Mouse (Mus musculus): ENCODE data around the gene Atp8b4.
"Not testable (repeated sequence)": the region's sequence is repeated elsewhere in the genome, so short reads cannot be mapped to it uniquely, and the experiment has no call there.

The Atp8b4 gene

DNA sequence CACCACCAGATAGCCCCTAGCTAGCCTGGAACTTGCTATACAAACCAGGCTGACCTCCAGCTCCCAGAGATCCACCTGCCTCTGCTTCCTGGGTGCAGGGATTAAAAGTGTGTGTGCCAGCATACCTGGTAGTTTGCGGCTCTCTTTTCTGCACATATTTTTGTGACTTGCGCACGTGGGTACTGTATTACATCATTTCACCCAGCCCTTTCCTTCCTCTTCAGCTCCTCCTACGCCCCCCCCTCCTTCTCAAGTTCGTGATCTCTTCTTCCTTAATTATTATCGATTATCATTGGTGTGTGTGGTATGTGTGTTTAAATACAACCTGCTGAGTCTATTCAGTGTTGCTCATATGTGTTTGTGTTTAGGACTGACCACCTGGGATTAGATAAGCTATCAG is at the start of gene Atp8b4:
Atp8b4 (minus strand) TSS at position 154 of the 400 bp plus-strand sequence.
- DNase-seq, result no peak

DNA sequence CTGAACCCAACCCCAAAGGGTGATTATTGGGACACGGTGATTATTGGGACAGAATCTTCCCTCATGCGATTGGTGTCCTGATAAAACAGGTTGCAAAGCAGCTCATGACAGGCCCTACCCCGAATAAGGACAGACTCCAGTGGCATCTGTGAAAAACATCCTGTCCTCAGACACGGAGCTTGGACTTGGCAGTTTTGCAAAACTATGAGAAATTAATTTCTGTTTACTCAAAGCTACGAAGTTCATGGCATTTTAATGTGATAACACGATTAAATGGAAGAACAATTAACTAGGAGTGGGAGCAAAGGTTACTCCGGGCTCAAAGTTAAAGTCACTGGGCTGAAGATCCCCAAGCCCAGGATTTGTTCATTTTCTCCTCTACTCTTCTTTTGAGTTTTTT is 49.2 kb upstream of the Atp8b4 start:
- no peak for DNase-seq

DNA sequence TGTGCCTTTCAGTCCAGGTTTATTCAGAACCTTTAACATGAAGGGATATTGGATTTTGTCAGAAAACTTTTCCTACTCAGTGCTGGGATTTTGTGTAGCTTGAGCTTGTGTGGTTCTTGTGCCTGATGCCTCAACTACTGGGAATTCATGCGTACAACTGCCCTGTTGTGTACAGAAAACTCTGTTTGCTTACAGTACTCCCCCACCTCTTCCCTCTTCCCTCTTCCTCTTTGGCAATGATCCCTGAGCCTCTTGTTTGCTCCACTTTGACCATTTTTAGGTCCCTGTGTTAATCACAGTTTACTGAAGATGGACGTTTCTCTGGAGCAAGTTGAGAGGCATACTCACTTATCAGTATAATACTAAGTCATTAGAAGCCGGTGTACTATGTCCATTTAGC is 45.9 kb upstream of the Atp8b4 start:
- no peak for DNase-seq

DNA sequence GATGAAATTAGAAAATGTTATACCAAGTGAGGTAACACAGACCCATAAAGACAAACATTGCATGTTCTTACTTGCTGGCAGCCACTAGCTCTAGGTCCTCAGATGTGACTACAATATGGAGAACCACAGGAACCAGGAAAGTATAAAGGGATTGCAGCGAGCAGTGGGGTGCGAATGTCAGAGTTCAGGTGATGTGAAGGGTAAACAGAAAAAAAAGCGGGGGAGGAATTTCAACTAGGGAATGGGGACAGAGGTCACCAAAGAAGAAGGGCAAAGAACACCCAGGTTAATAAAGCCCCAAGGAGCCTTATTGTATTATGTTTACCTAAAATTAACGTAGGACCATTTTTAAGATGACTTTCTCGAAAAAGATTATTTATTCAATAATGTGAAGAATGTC is 44.8 kb upstream of the Atp8b4 start:
- no peak for DNase-seq

DNA sequence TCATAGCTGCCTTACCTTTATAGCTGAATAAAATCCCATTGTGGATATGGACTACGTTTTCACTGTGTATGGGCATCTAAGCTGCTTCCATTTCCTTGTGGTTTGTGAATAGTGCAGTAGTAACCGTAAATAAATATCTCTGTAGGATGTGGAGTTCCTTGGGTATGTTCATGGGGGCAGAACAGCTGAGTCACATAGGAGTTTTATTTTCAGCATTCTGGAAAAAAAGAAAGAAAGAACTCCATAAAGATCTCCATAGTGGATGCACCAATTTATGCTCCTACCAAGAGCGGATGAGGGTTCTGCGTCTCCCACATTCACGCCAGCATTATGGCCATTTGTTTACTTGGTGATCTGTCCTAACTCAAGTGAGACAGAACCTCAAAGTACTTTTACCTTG is 41.7 kb upstream of the Atp8b4 start:
- no peak for DNase-seq

DNA sequence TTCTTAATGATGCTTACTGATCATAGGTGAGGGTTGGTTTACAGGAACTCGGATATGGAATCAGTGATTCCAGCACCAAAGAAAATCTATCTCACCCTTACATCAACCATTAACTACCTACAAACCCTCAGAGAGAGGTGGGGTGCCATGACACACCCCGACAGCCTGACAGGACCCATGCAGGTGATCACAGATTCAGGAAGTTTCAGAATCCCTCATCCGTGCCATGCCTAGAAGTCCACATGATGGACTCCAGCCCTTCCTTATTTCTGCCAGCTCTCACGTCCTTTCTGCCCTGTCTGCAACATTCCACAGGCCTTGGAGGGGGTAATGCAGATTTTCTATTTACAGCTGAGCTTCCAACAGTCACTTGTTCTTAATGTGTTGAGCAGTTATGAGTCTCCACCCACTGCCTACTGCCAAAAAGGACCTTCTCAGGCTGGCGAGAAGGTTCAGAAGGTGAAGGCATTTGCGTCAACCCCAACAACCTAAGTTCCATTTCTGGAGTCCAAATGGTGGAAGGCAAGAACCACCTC is 40.0 kb upstream of the Atp8b4 start:
- DNase-seq, result no peak

DNA sequence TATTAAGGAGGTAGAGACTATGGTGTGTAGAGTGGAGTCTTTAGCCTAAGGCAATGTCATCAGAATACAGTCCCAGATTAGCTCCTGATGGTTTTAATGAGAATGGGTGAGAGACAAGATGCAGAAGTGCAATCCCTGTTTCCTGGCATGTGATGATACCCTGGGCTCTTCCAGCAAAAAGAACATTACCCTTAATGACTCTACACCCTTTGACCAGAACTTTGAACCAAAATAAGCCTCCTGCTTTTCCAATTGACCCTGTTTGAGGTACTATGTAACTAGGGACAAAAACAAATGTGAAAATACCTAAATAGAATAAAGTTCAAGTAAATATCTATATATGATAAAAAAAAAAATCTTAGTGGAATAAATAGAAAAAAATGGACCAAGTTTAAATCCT is 37.2 kb upstream of the Atp8b4 start:
- DNase-seq, result no peak

DNA sequence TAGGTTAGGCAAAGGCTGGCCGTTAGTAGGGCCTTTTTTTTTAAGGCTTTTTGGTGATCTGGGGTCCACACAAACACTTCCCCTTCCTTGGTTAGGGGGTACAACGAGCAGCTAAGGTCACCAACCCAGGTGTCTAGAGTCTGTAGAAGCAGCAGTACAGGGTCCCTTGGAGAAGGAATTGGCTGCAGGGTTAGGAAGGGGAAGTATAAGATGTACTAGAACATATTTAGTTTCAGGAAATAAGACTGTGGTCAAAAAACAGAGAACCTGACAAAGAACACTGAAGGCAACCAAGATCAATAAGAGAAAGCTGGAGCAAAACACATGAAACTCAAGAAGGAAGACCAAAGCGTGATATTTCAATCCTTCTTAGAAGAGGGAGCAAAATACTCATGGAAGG is 30.1 kb upstream of the Atp8b4 start:
- DNase-seq, result no peak

DNA sequence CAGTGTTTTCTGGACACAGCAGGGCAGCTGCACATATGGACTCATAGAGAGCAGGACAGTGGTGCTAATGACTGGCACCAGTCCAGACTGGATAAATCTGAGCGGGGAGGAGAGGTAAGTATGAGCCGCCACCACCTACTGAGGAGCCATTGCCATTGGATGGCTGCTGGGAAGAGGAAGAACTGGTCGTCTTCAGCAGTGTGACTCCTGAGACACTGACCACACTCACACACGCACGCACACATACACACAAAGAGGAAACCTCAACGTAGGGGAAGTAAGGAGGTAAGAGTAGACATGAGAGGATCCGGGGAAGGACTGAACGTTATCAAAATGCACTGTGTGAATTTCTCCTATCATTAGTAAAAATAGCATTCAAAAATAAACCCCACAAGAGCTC is 27.0 kb upstream of the Atp8b4 start:
- DNase-seq, result no peak

DNA sequence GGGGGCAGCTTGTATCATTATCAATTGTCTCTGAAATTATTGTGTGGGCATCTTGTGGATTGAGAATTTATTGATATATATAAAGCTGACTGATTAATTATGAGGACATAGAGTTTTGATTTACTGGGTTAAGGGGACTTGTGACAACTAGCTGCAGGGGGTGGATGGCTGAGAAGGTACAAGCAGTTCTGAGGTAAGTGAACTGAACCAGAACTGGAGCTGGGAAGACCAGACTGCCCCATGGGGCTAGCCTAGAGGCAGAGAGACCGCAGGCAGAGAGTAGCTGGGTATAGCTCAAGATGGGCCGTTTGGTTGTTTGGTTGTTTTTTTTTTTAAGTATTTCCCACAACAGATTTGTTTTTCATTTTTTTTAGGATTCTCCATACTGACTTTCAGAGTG is 23.8 kb upstream of the Atp8b4 start:
- no peak for DNase-seq

DNA sequence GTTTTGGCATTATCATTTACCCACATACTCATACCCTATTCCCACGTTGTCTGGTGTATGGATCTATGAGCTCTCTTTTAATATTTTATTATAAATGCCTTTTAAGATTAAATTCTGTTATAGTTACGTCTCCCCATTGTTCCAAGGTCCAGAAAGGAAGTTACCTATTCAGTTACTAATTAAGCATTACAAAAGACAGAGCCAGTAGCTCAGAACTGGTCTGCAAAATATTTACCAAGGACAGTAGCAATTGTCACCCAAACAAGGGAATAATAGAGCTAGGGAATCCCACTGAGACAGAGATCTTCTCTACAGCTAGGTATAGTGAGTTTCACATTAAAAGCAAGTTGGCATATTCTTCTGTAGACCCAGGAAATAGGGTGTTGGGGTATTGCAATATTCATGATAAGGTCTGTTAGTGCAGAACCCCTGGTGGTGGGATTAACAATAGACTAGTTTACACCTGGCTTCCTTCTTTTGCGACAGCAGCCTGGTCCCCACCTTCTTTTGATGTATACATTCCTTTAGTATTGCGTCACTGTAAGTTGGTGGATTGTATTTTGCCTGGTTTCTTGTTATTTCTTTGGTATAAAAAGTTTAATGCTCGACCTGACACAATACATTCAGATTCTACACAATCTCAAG is 22.7 kb upstream of the Atp8b4 start:
- not testable (repeated sequence) for DNase-seq

DNA sequence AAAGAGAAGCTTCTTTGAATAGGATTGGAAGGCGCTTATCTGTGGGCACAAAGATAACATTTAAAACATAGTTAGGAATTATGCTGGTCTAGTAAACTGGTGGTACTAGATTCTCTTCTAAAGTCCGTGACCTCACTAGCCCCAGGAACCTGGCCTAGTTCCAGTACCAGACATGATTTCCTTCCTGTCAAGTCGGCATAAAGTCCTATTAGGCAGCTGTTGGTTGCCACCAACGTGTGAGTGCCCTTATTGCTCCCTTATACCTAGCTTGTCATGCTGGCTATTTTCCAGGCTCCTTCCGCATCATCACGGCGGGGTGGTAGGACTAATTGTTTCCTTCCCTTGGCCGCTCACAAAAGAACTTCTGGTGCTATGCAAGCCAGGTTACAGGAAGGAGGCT is 21.6 kb upstream of the Atp8b4 start:
- no peak for DNase-seq

DNA sequence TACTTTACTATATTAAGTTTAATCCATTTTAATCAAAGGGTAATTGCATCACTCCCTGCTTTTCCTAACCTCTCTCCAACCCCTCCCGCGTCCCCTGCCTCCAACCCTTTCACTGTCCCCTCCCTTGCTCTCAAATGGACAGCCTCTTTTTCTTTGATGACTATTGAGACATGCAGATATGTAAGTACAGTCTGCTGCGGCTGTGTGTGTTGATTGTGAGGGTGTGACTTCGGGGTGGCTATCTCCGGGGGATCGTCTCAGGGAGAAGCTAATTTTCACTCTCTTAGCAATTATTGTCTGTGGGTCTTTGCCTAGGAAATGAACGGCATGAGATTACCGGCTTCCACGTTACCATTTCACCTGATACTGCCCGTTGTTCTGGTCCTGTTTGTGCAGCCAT is 21.0 kb upstream of the Atp8b4 start:
- DNase-seq, result no peak

DNA sequence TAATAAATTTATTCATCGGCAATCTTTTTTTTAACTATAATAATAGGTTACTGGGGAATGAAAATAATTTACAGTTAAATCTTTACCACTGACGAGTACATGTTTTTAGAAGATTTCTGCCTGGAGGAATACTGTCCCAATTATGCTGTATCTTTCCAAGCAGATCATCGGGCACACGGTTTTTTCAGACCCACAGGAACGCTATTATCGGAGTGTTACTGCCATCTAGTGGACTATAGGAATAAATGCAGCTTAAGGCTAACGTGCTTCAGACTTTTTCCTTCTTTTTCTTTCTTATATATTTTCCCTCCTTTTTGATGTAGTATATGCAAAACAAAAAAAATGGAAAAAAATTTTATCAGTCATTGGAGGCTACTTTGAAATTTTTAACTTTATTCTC is 20.4 kb upstream of the Atp8b4 start:
- DNase-seq, result no peak

DNA sequence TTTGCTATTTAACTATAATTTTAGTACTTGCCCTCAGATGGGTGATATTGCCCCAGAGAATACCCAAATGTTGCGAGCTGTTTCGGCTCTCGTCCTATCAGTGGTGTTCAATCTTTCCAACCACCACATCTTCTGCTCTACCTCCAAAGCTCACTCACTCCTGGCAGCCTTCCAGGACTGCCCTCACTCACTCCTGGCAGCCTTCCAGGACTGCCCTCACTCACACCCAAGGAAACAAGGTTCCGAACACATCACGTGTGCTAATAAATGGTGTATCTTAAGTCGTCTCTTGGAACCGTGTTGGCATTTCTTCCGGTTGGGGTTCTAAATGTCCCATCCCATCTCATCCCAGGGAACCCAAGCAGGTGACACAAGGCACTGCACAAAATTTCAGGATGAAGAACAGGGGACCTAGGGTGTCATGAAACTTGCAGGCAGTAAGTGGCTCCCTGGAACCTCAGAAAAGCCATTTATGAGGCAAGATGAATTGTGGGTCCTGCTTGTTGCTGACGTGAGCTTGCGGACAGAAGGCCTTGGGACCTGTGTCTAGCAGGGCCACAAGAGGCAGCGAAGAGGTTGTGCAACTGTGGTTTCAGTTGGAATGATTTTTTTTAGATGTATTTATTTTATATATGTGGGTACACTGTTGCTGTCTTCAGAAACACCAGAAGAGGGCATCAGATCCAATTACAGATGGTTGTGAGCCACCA is 19.6 kb upstream of the Atp8b4 start:
- DNase-seq, result no peak

DNA sequence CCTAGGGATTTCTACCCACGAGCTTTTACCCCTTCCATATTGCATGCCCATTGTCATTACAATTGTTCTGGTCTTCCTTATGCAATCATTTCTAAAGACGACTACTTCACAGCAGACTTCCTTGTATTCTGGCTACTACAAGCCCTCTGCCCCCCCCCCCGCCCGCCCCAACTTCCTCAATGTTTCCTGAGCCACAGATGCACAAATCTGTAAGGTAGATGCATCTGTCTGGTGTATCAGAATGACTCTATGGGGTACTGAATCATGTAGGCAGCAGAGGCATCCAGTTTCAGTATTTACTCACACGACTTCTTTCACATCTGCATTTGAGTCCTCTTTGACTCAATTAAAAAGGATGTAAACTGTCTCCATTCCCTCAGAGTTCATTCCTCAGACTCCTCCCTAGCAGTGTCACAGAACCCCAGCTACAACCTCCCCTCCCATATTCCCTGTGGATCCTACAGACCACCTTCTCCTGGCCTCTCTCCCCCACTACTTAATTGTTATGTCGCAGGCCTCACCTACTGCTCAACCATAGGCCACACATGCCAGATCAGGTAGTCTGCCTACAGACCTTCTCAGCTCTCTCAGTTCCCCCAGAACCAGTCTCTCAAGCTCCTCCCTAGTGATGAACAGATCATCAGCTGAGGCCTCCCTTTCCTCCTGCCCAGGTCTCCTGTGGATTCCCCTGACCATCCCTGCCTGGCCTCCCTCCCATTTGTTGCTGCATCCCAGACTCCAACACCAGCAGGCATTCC is 14.8 kb upstream of the Atp8b4 start:
- no peak for DNase-seq

DNA sequence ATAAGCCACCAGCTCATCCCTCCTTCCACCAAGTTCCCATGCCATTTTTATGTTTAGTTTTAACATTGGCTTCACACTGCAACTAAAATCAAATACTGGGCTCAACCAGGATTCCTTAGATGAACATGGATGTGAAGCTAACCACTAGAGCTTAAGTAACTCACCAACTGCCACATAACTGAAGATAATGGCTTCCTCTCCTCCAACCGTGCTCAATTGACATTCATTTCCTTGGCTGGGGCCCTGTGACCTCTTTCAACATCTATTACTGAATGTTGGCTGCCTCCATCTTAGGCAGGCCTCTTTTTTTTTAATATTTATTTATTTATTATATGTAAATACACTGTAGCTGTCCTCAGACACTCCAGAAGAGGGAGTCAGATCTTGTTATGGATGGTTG is 7.8 kb upstream of the Atp8b4 start:
- DNase-seq, result no peak

DNA sequence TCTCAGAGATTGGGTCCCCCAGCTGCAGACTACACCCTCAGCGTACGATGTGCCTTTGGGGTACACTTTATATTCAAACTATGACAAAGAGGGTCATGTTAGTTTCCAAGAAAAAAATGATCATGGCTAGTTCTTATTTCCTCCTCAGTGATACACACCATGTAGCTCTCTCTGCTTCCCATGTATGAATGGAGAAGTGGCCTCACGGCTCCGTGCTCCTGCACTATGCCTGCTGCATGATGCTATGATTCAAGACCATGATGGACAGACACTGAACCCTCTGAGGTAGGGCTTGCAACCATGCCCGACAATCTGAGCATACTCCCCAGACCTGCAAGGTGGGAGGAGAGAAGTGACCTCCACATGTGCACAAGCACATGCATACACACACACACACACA is 7.0 kb upstream of the Atp8b4 start:
- no peak for DNase-seq

DNA sequence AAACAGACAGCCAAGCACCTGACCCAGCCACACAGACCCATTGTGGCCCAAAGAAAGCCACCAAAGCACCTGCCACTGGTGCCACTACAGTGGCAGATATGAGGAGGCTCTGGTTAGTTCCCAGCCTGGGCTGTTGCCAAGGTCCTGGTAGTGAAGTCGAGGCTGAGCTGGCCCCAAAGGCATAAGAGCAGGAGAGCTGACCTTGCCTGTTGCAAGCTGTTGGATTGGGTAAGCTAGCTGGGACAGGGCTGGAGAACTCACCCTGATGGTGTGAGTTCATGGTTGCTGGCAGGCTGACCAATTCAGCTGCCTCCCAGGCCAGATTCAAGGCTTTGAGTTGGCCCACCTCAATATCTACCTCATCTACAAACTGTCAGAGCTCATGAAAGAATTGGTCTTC is 4.7 kb upstream of the Atp8b4 start:
- no peak for DNase-seq

DNA sequence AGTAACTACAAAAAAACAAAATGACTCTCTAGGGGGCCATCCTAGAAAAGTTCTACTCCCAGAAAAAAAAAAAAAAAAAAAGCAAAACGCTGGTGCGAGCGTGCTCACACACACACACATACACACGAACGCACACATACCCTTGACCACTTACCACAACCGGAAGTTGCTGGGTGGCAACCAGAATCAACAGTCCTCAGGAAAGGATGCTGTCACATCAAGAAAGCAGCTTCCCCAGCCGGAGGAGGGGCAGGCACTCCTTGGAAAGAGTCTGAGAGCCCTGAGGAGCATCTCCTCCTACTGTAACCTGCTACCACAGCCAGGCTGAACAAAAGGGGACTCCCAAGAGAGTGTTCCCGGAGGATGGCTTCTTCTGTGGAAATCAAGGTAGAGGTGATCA is 744 bp downstream of the Atp8b4 start:
- peak; percentile 47 to 54 for DNase-seq

DNA sequence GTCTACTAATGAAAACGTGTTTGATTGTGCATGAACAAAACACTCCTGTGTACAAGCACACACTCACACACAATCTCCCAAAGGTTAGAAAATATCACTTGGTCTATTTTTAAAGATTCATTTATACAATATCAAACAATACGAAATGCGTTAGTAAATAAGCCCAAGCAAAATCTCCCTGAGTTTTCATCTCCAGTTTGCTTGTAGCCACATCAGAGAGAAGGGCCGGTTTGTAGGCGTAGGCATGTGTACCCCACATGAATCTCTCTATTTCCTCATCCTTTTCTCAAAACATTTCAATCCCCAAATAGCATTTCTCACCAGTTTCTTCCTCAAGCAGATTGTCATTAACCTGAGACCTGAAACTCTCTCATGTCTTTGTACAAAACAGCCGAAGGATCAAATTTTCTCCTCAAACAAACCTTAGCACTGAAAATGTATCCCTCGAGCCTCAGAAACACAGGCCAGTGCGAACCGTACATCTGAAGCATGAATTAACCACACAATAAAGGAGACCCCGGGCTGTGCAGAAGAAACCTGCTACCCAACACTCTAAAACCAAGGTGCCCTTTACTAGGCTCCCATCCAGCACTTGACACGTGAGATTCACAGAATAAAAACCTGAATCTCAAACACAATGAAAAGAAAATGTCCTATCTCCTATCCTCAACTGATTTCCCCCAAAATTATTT is 1.6 kb downstream of the Atp8b4 start:
- DNase-seq, result no peak

DNA sequence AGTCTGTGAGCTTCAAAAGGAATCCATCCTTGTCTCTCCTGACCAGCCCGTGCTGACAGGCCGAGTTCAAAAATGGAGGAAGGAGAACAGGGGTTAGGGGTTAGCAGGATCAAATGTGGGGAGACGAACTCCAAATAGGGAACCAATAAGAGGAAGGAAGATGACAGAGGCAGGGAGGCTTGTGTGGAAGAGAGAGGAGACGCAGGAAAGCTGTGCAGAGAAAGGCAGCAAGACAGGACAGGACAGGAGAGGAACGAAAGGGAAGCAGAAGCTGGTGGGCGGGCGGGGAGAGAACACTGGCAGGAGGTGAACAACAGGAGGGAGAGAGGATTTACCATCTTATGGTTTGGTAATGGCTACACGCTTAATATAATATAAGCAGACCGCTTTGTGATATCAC is 3.6 kb downstream of the Atp8b4 start:
- DNase-seq, result no peak
